Comparison of ENCODE assay signal across 14 mouse cellular contexts in genomic region chr13:92490817-92491216, GRCm38 (mm10). TPM values are rescaled to one million over a fixed set of nuclear protein-coding genes. Genes with fewer than 3 reads are reported as not detected.
DNase-seq lines count a peak whose midpoint lies in the region; ATAC-seq and TF ChIP-seq lines count a peak whose summit lies in the region.
"Had no signal": no experiment of that assay in that cellular context is flagged by ENCODE, and none has a peak within 500 bp of the region (broad histone marks: within the 10 kb centered on the region; RNA-seq: fewer than 3 reads in every experiment).

No protein-coding gene starts in this region.

- no peak overlapping the region for H3K27ac ChIP-seq in forebrain, embryonic 14.5 days (ENCODE audit: low read depth, low read length)
- no peak overlapping the region for H3K27ac ChIP-seq in forebrain, embryonic 11.5 days (ENCODE audit: low read depth, low read length)
- H3K27ac ChIP-seq in kidney, adult 2 months (ENCODE audit: insufficient read depth, low read depth, low read length), result peak overlapping the region; percentile 56; the same call in 1 of the 2 replicates
- no peak overlapping the region for H3K27ac ChIP-seq in kidney, embryonic 15.5 days
- H3K27ac ChIP-seq in kidney, embryonic 16.5 days (ENCODE audit: low read length), result no peak overlapping the region
- H3K27ac ChIP-seq: hindbrain, embryonic 14.5 days; limb, embryonic 15.5 days had no signal

- H3K27me3 ChIP-seq in forebrain, embryonic 14.5 days (replicated peaks; ENCODE audit: control insufficient read depth, insufficient read depth, low read length), result no peaks in the 10 kb centered on the region
- no peaks in the 10 kb centered on the region for H3K27me3 ChIP-seq in forebrain, embryonic 11.5 days (ENCODE audit: control insufficient read depth, insufficient read depth, low read length)
- H3K27me3 ChIP-seq in kidney, adult 2 months (replicated peaks; ENCODE audit: control insufficient read depth, insufficient read depth, low read length), result no peaks in the 10 kb centered on the region
- H3K27me3 ChIP-seq in kidney, embryonic 15.5 days, result no peaks in the 10 kb centered on the region
- H3K27me3 ChIP-seq in kidney, embryonic 16.5 days (ENCODE audit: insufficient read depth, low read length), result no peaks in the 10 kb centered on the region
- H3K27me3 ChIP-seq: limb, embryonic 15.5 days had no signal

- no peak overlapping the region for H3K4me3 ChIP-seq in forebrain, embryonic 14.5 days (ENCODE audit: low read depth, low read length)
- no peak overlapping the region for H3K4me3 ChIP-seq in forebrain, embryonic 11.5 days (ENCODE audit: low read depth, low read length)
- no peak overlapping the region for H3K4me3 ChIP-seq in kidney, adult 2 months (ENCODE audit: insufficient read depth, low read depth, low read length)
- no peak overlapping the region for H3K4me3 ChIP-seq in kidney, embryonic 15.5 days (replicated peaks)
- no peak overlapping the region for H3K4me3 ChIP-seq in kidney, embryonic 16.5 days (ENCODE audit: low read length)
- H3K4me3 ChIP-seq: limb, embryonic 15.5 days had no signal

- no peak overlapping the region for H3K4me2 ChIP-seq in forebrain, embryonic 14.5 days (ENCODE audit: low read length)
- no peak overlapping the region for H3K4me2 ChIP-seq in forebrain, embryonic 11.5 days (ENCODE audit: low read depth, low read length, severe bottlenecking)
- H3K4me2 ChIP-seq in kidney, embryonic 15.5 days, result no peak overlapping the region
- no peak overlapping the region for H3K4me2 ChIP-seq in kidney, embryonic 16.5 days (replicated peaks; ENCODE audit: low read depth, low read length)
- H3K4me2 ChIP-seq: hindbrain, embryonic 14.5 days; limb, embryonic 15.5 days had no signal

- H3K36me3 ChIP-seq in forebrain, embryonic 14.5 days (ENCODE audit: control insufficient read depth, insufficient read depth, low read length), result peaks cover 25% of the 10 kb centered on the region
- no peaks in the 10 kb centered on the region; the same call in 1 of the 2 replicates for H3K36me3 ChIP-seq in forebrain, embryonic 11.5 days (ENCODE audit: control insufficient read depth, insufficient read depth, low read length)
- no peaks in the 10 kb centered on the region; the same call in none of the 2 replicates for H3K36me3 ChIP-seq in kidney, adult 2 months (ENCODE audit: control insufficient read depth, insufficient read depth, low read length)
- peaks cover 46% of the 10 kb centered on the region for H3K36me3 ChIP-seq in kidney, embryonic 15.5 days
- peaks cover 25% of the 10 kb centered on the region for H3K36me3 ChIP-seq in kidney, embryonic 16.5 days (ENCODE audit: insufficient read depth, low read length)

- 68% methylated on average over 4 of the region's 4 CpGs for WGBS in forebrain, embryonic 14.5 days
- WGBS in forebrain, embryonic 11.5 days, result 88% methylated on average over 4 of the region's 4 CpGs
- 33% methylated on average over 4 of the region's 4 CpGs for WGBS in kidney, adult 2 months
- 75% methylated on average over 4 of the region's 4 CpGs for WGBS in kidney, embryonic 15.5 days
- 75% methylated on average over 4 of the region's 4 CpGs for WGBS in kidney, embryonic 16.5 days

- no peak for TF ChIP-seq POLR2A in kidney, adult 2 months (IDR thresholded peaks at IDR 0.05; ENCODE audit: low read depth, low read length)

- no peak overlapping the region for H3K9ac ChIP-seq in forebrain, embryonic 14.5 days (ENCODE audit: low read length)
- no peak overlapping the region for H3K9ac ChIP-seq in forebrain, embryonic 11.5 days (ENCODE audit: low read length)
- H3K9ac ChIP-seq in kidney, embryonic 15.5 days, result no peak overlapping the region
- no peak overlapping the region for H3K9ac ChIP-seq in kidney, embryonic 16.5 days (replicated peaks; ENCODE audit: low read length)
- H3K9ac ChIP-seq: hindbrain, embryonic 14.5 days; limb, embryonic 15.5 days had no signal

- ATAC-seq in forebrain, embryonic 14.5 days, result no peak
- ATAC-seq in forebrain, embryonic 11.5 days (replicated peaks; ENCODE audit: low FRiP score), result no peak
- ATAC-seq in kidney, embryonic 15.5 days (replicated peaks; ENCODE audit: low FRiP score), result no peak
- 0 out of 2 replicates have a peak, but pooled peaks have one; percentile 12 for ATAC-seq in kidney, embryonic 16.5 days (ENCODE audit: low FRiP score, low TSS enrichment)

- H3K4me1 ChIP-seq in forebrain, embryonic 14.5 days (ENCODE audit: control insufficient read depth, insufficient read depth, low read length), result no peaks in the 10 kb centered on the region
- H3K4me1 ChIP-seq in forebrain, embryonic 11.5 days (replicated peaks; ENCODE audit: control insufficient read depth, insufficient read depth, low read length), result no peaks in the 10 kb centered on the region
- H3K4me1 ChIP-seq in kidney, adult 2 months (ENCODE audit: control insufficient read depth, insufficient read depth, low read length), result peaks cover 7% of the 10 kb centered on the region
- no peaks in the 10 kb centered on the region for H3K4me1 ChIP-seq in kidney, embryonic 15.5 days
- H3K4me1 ChIP-seq in kidney, embryonic 16.5 days (ENCODE audit: insufficient read depth, low read length), result no peaks in the 10 kb centered on the region
- H3K4me1 ChIP-seq: limb, embryonic 15.5 days had no signal

- H3K9me3 ChIP-seq in forebrain, embryonic 14.5 days (replicated peaks; ENCODE audit: control insufficient read depth, low read length), result no peaks in the 10 kb centered on the region
- no peaks in the 10 kb centered on the region for H3K9me3 ChIP-seq in forebrain, embryonic 11.5 days (ENCODE audit: control insufficient read depth, low read length)
- no peaks in the 10 kb centered on the region for H3K9me3 ChIP-seq in kidney, embryonic 15.5 days (replicated peaks)
- no peaks in the 10 kb centered on the region for H3K9me3 ChIP-seq in kidney, embryonic 16.5 days (ENCODE audit: low read length)
- H3K9me3 ChIP-seq: limb, embryonic 15.5 days had no signal

- no peak for TF ChIP-seq CTCF in kidney, adult 2 months (conservative IDR thresholded peaks at IDR 0.05; ENCODE audit: insufficient read depth, insufficient read length, low read depth, low read length)

- DNase-seq in forebrain, embryonic 14.5 days (ENCODE audit: low spot score), result peak; percentile 6
- DNase-seq in forebrain, embryonic 11.5 days (ENCODE audit: low spot score), result no peak
- DNase-seq in kidney, adult 2 months, result peak; percentile 63
- peak; percentile 5 for DNase-seq in Muller cell, postnatal 12 days (ENCODE audit: inconsistent ontology term)
- no peak for DNase-seq in spleen, postnatal 14 days (ENCODE audit: low spot score in 2 of 2)
- DNase-seq in thymus, postnatal 36 days, result no peak
- DNase-seq: B cell, adult 2 months; heart, adult 11 months; layer of hippocampus, postnatal 36 days; thymus, adult 18-20 months had no signal

RNA-seq across cellular contexts. Expression of gene Fam151b, which starts 7.0 kb away (rescaled TPM):
- polyA plus RNA-seq in forebrain, embryonic 14.5 days (2014; fragmentation: Nextera tagmentation; extraction: Ambion mirVana), result 0.32 and 0.34 TPM in 2 replicates
- not detected in 2 replicates for polyA plus RNA-seq in forebrain, embryonic 11.5 days (2014; fragmentation: Nextera tagmentation; extraction: Ambion mirVana)
- polyA plus RNA-seq in kidney, adult 2 months (2012; rRNA removed), result 4.6 and 5.1 TPM in 2 replicates
- 0.14 TPM in 1 of 2 replicates, not detected in the other for polyA plus RNA-seq in kidney, embryonic 15.5 days (2015; fragmentation: Nextera tagmentation; extraction: Ambion mirVana)
- polyA plus RNA-seq in kidney, embryonic 16.5 days (2015; fragmentation: Nextera tagmentation; extraction: Ambion mirVana), result 0.17 and 0.24 TPM in 2 replicates
- polyA plus RNA-seq: hindbrain, embryonic 14.5 days had no signal

RNA-seq across cellular contexts. Expression of gene Zfyve16, which starts 39.9 kb away (rescaled TPM):
- 9.4 and 10.2 TPM in 2 replicates for polyA plus RNA-seq in forebrain, embryonic 14.5 days (2014; fragmentation: Nextera tagmentation; extraction: Ambion mirVana)
- 12.1 and 13.0 TPM in 2 replicates for polyA plus RNA-seq in forebrain, embryonic 11.5 days (2014; fragmentation: Nextera tagmentation; extraction: Ambion mirVana)
- 4.7 and 5.1 TPM in 2 replicates for polyA plus RNA-seq in kidney, adult 2 months (2012; rRNA removed)
- polyA plus RNA-seq in kidney, embryonic 15.5 days (2015; fragmentation: Nextera tagmentation; extraction: Ambion mirVana), result 11.0 and 11.6 TPM in 2 replicates
- 12.1 and 13.6 TPM in 2 replicates for polyA plus RNA-seq in kidney, embryonic 16.5 days (2015; fragmentation: Nextera tagmentation; extraction: Ambion mirVana)

Comparison
In these comparisons a context has a peak if more than half of its experiments do, and no peak if none do; other contexts are left out.
1. DNase-seq: peak in forebrain, embryonic 14.5 days (single experiment), kidney, adult 2 months (single experiment) and Muller cell, postnatal 12 days (single experiment); none in forebrain, embryonic 11.5 days (single experiment), spleen, postnatal 14 days (0 of 2) and thymus, postnatal 36 days (0 of 2).